Mouse (Mus musculus): ENCODE measurements around the gene Slc25a27. TPM values are rescaled to one million over a fixed set of nuclear protein-coding genes. Genes with fewer than 3 reads are reported as not detected.

The Slc25a27 gene
- total RNA-seq, 2 experiments from 2014 or later, result 47.8 to 49.0 TPM

DNA sequence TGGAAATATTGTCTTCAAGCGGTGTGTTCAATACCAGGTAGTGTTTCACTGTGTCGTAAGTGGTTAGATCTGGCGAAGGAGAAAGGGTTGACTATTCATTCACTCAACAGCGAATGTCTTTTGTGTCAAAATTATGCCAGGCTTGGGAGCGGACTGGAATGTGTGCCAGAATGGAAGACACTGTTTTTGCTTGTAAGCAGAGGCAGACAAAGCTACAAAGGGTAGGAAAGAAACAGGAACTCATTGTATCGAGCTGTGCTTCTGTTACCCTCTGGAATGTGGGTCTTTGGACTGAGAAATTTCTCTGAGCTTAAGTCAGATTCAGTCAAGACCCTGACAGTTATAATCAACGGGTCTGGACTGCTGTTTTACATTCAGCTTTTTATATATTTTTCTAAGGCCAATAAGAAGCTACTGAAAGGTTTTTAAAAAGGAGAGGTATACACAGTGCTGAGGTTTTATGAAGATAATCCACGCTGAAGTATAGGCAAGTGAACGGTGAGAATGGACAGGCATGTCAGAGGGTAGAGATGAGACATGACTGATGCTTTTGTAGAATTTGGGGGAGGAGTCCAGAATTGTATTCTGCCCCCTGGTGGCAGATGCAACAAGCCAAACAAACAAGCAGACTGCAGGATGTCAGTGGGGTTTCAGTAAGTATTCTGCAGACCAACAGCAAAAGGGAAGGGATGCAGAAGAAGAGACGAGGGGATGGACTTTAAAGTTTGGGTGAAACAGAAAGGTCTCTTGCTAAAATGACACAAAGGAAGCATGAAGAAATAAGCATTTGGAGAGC lies 17.2 kb downstream of the Slc25a27 start:
- intact Hi-C loops (cut with DNase I), result no loop called here
- DNase-seq, result peak; percentile 22

DNA sequence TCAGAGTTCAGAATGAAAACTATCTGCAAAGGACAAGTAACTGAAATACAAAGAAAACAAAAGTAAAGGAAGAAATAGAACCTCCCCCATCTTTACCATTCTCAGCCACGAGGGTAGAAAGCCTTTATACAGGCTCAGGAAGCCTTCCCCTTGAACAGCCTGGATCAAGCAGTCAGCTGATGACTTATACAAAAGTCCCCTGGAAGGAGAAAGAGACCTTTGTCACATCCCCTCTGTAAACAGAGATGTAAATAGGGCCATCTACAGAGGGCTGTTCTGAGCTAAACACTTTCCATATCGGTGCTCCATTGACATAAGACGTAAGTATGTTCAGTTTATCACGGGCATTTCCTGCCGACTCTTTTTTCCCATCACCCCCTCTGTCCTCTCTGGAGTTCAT lies 20.1 kb downstream of the Slc25a27 start:
- intact Hi-C loops (cut with DNase I), result no loop called here
- no peak for DNase-seq

DNA sequence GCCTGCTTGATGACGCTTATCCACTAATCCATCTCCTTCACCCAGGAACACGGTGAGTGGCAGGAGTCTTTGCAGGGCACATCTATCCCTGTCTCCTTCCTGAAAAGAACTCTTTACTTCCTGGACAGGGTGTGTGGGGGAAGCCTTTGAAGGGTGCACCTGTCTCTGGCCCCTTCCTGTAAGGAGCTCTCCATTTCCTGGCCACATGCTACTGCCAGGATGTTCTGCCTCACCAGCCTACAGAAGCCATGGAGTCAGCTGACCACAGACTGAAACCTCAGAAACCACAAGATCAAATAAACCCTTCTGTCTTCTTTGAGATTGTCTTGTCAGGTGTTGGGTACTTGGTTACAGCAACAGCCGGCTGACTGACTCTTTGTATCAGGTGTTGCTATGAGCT lies 21.9 kb downstream of the Slc25a27 start:
- intact Hi-C loops (cut with DNase I), result no loop called here
- no peak for DNase-seq

DNA sequence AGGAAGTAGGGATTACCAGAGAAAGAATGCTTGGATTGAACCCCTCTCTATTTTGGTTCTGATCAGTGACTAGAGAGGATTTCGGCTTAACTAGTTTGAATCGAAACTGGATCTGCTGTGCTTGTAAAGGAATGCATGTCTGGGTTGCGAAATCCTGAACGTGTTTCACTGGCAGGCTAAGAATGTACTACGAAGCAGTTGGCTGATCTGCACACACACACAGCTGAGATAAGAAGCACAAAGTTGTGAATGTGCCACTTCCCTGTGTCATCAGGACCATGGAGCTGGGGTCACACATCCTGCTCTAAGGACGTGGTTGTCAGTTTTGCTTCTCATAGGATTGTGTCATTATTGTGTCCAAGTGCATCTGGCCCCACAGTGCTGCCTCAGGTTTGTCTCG lies 22.6 kb downstream of the Slc25a27 start:
- DNase-seq, result no peak

DNA sequence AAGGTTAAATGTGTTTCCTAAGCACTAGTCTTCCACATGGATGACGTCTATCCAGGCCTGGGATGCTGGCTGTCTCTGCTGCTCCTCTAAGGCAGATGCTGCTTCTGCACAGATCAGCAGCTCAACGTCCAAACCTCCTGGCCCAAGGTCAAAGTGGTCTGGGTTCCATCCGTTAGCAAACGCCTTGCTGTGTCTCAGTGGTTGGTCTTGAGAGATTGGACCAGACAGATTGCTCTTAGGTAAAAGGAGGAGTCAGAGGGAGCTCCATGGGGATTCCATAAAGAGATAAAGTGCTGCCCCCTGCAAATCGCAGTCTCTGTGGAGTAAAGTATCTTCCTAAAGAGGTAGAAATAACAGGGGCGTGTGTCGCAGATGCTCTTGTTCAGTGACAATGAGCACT lies 23.8 kb downstream of the Slc25a27 start:
- no peak for DNase-seq
- intact Hi-C loops (cut with DNase I), result no loop called here

More for the DNA sequence above, 22.6 kb downstream of the Slc25a27 start:
- intact Hi-C loops (cut with DNase I), result no loop called here

DNA sequence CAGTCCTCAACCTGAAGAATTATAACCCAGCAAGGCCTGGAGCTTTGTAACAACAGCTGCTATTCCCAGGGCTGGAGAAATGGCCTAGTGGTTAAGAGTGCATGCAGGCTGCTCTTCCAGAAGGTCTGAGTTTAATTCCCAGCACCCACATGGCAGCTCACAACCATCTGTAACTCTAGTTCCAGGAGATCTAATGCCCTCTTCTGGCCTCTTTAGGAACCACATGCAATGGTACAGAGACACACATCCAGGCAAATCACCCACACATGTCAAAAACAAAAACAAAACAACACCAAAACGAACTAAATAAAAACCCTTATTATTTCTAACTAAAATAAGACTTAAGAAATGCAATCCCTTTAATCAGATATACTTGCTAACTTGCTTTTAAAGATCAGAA lies 26.2 kb downstream of the Slc25a27 start:
- intact Hi-C loops (cut with DNase I), result no loop called here
- DNase-seq, result no peak

DNA sequence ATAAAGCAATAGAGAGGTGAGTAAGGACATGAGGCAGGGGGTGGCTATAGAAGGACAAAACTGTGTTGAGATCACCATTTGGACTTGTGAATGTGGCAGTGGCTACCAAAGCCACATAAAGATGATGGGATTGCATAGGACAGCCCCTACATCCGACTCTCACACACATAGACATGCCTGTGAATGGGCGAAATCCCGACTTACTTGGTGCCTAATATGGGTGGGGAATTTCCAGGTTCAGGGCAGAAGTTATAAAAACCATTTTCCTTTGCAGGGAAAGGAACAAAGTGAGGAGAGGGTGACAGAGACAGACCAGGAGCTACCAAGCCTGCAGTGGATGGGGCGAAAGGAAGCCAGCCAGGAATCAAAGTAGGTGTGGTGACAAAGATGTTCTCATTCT lies 29.9 kb downstream of the Slc25a27 start:
- intact Hi-C loops (cut with DNase I), result no loop called here
- DNase-seq, result no peak

DNA sequence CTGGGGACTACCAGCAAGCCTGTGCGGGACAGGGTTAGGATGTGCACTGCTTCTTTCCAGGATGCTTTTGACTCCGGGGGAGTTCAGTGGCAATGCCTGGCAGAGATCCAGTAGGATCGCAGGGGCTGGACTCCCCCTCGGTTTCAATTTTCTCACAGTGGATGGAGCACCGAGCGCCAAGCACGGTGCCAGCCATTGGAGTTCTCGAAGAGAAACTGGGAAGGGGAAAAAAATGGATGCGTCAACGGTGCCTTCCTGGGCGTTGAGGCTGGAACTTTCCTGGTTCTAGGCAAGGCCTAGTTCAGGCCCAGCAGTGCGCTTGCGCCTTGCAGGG lies 36.6 kb downstream of the Slc25a27 start:
- intact Hi-C loops (cut with DNase I), result no loop called here
- no peak for DNase-seq

DNA sequence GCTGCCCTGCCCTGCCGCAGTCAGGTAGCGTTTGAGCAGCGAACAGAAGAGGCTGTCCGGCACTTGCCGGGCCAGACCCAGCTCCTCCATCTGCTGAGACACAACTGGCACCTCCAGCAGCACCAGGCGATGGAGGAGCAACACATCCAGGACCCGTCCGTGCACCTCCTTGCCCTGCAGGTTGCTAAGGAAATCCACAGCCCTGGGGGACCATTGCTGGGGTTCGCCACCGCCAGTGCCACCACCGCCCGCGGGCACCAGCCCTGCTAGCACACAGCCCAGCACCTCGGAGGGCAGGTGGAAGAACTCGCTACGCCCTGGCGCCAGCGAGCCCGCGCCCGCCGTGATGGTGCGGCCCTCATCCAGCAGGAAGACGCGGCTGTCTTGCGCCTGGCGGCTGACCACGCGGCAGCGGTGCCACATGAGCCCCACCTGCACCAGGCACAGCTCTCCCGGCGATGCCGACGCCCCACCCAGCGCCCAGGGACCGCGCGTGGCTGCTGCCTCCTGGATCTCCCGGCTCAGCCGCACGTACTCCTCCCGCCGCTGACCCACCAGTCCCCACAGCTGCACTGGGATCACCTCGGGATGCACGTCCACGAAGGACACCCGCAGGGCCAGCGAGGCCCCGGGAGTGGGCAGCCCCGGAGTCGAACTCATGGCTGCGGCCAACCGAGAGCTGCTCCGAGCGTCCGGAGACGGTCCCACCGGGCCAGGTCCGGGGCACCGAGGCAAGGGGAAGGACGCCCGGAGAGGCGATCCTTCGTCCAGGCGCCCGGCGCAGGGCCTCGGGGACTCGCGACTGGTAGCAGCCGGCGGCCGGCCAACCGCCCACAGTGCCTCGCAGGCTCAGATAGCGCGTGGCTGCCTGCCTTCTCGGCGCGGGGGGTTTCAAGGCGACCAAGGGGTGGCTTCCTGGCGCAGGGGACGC lies 37.3 kb downstream of the Slc25a27 start, which contains the start of gene Tdrd6:
Gene Tdrd6 (minus strand): TSS at position 804 of the 931 bp plus-strand sequence.
- DNase-seq, result peak; percentile 35
- intact Hi-C loops (cut with DNase I), result no loop called here

DNA sequence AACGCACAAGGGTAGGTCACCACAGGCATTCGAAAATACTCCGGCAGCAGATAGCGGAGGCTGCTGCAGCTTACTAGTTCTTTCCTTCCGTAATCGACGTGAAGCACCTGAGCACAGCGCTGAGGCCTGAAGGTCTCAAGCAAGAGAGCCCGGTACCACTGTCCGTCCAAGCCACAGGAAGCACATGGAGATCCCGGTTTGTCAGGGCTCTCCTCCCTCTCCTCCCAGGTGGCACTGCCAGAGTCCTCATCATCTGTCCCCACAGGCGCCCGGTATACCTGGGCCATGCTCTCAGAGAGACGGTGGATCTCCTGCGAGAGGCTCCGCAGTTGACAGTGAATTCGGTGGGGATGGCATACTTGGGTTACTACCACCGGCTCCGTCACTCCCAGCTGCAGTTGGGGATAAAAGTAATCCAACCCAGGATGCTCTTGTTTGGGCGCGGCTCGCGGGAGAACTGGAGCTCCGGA lies 38.0 kb downstream of the Slc25a27 start:
- no peak for DNase-seq
- intact Hi-C loops (cut with DNase I), result no loop called here

DNA sequence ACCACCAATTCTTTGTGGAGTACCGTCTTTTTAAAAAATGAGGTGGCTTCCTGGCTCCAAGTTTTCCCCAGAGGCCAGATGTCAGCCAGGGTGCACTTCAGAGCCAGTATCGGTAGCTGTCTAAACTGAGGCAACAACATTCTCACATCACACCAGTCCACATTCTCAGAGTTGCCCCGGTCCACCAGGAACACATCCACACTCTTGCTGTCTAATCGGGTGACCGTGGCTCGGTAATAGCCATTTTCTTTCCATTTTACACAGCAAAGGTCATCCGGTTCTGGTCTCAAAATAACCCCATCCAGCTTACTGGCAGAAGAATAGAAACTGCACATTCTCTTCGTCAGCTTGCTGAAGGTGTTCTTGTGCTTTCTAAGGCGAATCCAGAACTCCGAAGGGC lies 38.8 kb downstream of the Slc25a27 start:
- intact Hi-C loops (cut with DNase I), result no loop called here
- DNase-seq, result no peak

DNA sequence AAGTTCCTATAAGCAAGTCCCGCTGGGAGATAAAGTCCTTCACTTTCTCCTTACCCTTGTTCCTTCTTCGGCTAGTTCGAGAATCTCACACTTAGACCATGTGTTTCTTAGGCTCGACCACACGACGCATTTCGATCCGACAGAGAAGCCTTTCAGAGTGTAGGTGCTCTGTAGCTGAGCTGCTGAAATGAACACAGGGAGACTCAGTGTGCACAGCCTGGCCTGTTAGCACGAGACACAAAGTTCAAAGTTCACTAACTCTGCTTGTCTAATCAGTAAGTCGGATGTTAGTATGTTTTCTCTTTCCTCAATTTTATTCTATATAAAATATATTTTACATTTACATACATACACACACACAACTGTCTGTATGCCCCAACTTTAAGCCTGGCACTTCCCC lies 44.9 kb downstream of the Slc25a27 start:
- intact Hi-C loops (cut with DNase I), result no loop called here
- DNase-seq, result no peak

DNA sequence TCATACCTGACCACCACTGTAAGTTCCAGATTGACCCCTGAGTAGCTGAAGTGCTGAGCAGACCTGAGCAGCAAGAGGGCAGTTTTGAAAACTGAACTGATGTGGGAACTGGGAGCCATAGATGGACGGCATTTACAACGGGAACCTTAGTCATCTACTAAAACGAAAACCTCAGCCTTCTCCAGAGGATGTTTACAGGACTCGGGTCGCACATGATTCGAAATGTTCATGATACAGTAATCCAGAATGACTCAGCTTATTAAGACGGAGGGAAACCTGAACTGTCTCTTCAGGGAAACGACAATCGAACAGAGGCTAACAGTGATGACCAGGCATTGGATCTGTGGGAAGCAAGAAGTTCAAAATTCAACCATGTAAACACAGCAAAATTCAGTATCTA lies 47.9 kb downstream of the Slc25a27 start:
- no peak for DNase-seq
- intact Hi-C loops (cut with DNase I), result loop anchor here (10.0 kb wide), 1 partner anchor 604 kb away; the partner anchor contains the start of gene Tnfrsf21

DNA sequence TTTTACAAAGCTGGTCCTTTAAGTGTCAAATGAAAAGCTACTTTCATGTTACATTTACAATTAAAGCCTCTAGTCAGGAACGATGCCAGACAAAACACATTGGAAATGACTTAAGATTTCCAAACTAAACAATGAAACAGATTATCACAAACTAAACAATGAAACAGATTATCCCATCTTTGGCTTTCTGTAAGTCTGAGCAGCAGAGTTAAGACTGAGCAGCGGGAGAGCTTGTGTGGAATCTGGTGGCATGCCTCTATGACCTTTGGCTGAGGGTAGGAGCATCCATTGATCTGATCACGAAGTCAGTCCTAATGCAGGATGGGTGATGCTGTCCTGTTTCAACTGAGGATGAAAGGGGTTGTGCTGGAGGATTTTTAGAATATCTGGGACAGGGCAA lies 54.8 kb downstream of the Slc25a27 start:
- intact Hi-C loops (cut with DNase I), result loop anchor here (5.0 to 10.0 kb wide), 3 partner anchors 95 to 597 kb away; partner anchors contain the start of gene Tnfrsf21
- no peak for DNase-seq

DNA sequence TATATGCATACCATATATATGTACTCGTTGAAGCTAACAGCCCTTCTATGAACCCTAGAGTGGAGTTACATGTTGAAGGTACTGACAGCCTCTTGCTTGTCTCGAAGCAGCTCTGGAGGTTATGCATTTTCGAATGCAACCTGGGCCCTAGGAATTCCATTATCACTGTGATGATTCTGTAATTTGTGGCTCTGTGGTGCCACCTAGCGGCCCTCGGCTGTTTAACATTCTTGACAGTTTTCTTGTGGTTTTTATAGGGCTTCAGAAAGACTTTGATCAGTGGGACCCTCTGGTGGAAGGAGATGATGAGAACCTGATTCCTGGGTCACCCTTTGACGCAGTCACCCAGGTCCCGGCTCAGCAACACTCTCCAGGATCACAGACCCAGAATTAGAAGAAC lies 55.4 kb downstream of the Slc25a27 start:
- peak; percentile 64 for DNase-seq
- intact Hi-C loops (cut with DNase I), result loop anchor here (5.0 to 10.0 kb wide), 3 partner anchors 94 to 597 kb away; partner anchors contain the start of gene Tnfrsf21

DNA sequence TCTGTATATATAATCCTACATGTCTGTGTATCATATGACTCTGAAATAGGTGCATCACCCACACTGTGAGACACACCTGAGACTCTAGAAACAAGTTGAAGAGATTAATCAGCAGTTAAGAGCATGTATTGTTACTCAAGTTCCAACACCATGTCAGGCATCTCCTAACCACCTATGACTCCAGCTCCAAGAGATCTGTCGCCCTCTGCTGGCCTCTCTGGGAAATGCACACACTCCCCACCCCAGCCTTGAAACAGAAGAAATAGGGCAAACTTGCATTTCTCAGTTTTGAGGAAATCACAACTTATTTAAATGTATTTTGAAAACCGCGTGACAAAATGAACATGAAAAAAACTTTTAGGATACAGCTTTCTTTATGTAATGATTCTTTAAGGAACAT lies 60.3 kb downstream of the Slc25a27 start:
- DNase-seq, result peak; percentile 71
- intact Hi-C loops (cut with DNase I), result no loop called here

DNA sequence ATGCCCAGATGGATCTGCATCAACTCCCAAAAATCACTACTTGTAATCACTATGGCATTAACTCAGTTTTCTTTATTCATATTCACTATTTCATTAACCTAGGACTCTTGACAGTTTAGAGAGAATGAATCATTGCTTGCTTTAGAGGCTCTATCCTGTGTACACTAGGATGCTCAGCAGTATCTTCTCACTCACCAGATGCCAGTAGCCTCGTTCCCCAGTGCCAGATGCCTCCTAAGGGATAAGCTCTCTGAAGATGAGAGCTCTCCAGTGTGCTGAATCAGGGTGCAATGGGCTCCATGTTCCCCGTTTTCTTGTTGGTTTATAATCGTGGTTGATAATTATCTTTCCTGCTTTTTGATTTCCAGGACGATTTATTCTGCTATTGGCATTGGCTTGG lies 68.3 kb downstream of the Slc25a27 start:
- intact Hi-C loops (cut with DNase I), result no loop called here
- no peak for DNase-seq

DNA sequence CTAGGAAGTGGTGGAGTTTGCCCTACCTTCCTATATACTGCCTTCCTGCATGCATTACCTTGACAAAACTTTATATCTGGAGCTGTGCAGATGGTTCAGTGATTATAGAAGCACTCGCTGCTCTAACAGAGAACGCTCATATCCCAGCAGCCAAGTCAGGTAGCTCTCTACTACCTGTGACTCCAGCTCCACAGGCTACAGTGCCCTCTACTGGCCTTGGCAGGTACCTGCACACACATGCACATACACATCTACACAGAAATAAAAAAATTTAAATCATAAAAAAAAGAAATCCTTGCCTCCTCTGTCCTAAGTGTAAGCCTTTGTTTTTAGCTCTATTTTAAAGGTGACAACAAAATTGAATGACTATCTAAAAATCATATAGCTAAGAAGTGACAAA lies 69.3 kb downstream of the Slc25a27 start:
- no peak for DNase-seq

DNA sequence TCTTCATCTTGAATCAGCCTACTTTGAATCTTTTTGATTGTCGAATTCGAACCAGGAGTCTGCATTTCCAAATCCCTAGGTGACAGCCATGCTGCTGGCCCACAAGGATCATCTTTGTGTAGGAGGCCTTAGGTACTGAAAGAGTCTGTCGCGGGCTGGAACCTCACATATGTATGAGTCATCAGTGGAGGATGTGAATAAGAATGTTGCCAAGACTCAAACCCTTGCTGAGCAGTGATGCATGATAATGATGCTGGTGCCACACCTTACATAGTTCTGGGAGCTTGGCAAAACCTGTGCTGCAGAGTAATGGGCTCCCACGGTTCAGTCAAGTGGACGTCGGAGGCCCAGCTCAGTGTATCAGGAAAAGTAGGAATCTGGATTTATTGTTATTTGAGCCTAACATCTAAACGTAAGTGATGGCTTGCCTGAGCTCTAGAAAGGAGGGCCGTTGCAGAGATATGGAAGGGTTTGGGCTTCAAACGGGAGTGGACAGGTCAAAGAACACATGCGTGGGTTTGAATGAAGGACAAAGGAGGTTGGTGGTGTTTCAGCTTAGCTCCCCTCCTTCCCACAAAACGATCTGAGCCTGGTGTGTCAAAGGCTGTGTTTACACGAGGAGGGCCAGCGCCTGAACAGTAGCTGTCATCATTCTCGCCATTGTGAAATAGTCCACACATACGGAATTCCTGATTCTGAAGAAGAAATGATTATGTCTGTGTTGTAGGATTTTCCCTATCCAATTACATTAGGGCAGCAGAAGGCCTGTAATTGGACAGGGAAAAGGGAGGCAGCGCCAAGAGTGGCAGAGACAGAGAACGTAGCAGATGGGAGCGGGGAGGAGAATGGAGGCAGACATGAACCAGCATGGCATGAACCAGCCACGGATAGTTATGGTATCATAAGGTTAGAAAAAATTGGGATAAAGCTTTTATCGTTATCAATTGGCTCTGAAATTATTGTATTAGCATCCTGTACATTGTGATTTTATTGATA lies 74.4 kb downstream of the Slc25a27 start:
- no peak for DNase-seq
- intact Hi-C loops (cut with DNase I), result no loop called here

More for the DNA sequence above, 69.3 kb downstream of the Slc25a27 start:
- intact Hi-C loops (cut with DNase I), result no loop called here
